ENCODE assay signal across 16 mouse cellular contexts in the genomic region with DNA sequence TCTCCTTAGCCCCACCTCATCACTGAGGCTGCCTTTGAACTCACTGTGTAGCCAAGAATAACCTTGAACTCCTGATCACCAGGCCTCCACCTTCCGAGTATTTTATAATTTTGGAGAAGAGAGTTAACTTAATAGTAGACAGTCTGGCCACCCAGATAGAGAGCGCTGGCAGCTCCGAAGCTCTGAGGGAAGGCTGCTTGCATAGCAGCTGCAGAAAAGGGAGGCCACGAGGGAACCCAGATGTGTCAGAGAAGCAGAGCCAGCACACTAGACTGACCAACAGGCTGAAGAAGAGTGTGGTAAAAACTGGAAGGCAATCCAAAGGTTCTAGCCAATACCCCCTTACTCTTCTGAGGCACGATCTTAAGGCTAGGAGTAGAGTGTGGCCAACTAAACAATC.
"Had no signal": no experiment of that assay in that cellular context is flagged by ENCODE, and none has a peak within 500 bp of the region (broad histone marks: within the 10 kb centered on the region; RNA-seq: fewer than 3 reads in every experiment).

No protein-coding gene starts in this region.

- H3K9ac ChIP-seq: kidney, embryonic 15.5 days; limb, embryonic 15.5 days; liver, embryonic 12.5 days; lung, embryonic 14.5 days; midbrain, embryonic 15.5 days; neural tube, embryonic 13.5 days had no signal

- DNase-seq: kidney, adult 2 months; kidney, postnatal 14 days; layer of hippocampus, adult 9-11 months; layer of hippocampus, postnatal 36 days; lung, embryonic 14.5 days; lung, postnatal 10 days; lung, postnatal 4 days; right cerebral cortex, postnatal 14 days; thymus, adult 2 months; thymus, postnatal 36 days had no signal

- H3K4me2 ChIP-seq: kidney, embryonic 15.5 days; limb, embryonic 15.5 days; liver, embryonic 12.5 days; lung, embryonic 14.5 days; midbrain, embryonic 15.5 days; neural tube, embryonic 13.5 days had no signal

- H3K27me3 ChIP-seq: kidney, embryonic 15.5 days; limb, embryonic 15.5 days; midbrain, embryonic 15.5 days had no signal

- H3K36me3 ChIP-seq: kidney, embryonic 15.5 days; limb, embryonic 15.5 days; liver, embryonic 12.5 days; midbrain, embryonic 10.5 days; midbrain, embryonic 15.5 days; neural tube, embryonic 13.5 days had no signal

- H3K9me3 ChIP-seq: kidney, embryonic 15.5 days; limb, embryonic 15.5 days; liver, embryonic 12.5 days; midbrain, embryonic 10.5 days; midbrain, embryonic 15.5 days; neural tube, embryonic 13.5 days had no signal

- H3K4me1 ChIP-seq: midbrain, embryonic 15.5 days had no signal

- H3K27ac ChIP-seq: kidney, embryonic 15.5 days; limb, embryonic 15.5 days; liver, embryonic 12.5 days; midbrain, embryonic 10.5 days; midbrain, embryonic 15.5 days; neural tube, embryonic 13.5 days had no signal

- H3K4me3 ChIP-seq: kidney, embryonic 15.5 days; limb, embryonic 15.5 days; liver, embryonic 12.5 days; midbrain, embryonic 10.5 days; midbrain, embryonic 15.5 days; neural tube, embryonic 13.5 days had no signal

- ATAC-seq: liver, embryonic 12.5 days; midbrain, embryonic 15.5 days had no signal
